In genomic region chr2:28539206-28539605, GRCm38 (mm10) we compare ENCODE assay signal across 8 mouse cellular contexts. TPM values are rescaled to one million over a fixed set of nuclear protein-coding genes. Genes with fewer than 3 reads are reported as not detected.
DNase-seq lines count a peak whose midpoint lies in the region; ATAC-seq and TF ChIP-seq lines count a peak whose summit lies in the region.

No protein-coding gene starts in this region.

- peaks cover 61% of the 10 kb centered on the region for H3K4me1 ChIP-seq in forebrain, embryonic 14.5 days (ENCODE audit: control insufficient read depth, insufficient read depth, low read length)
- H3K4me1 ChIP-seq in heart, postnatal 0 days (ENCODE audit: control insufficient read depth, insufficient read depth) = peaks cover 41% of the 10 kb centered on the region
- peaks cover 50% of the 10 kb centered on the region for H3K4me1 ChIP-seq in spleen, adult 2 months (ENCODE audit: control insufficient read depth, insufficient read depth, insufficient read length)

- no peak overlapping the region for H3K4me3 ChIP-seq in forebrain, embryonic 14.5 days (ENCODE audit: low read depth, low read length)
- H3K4me3 ChIP-seq in heart, postnatal 0 days (ENCODE audit: low read depth, low read length) = no peak overlapping the region
- H3K4me3 ChIP-seq in spleen, adult 2 months (ENCODE audit: extremely low read depth, insufficient read depth, insufficient read length) = no peak overlapping the region

- no peaks in the 10 kb centered on the region for H3K27me3 ChIP-seq in forebrain, embryonic 14.5 days (replicated peaks; ENCODE audit: control insufficient read depth, insufficient read depth, low read length)
- H3K27me3 ChIP-seq in heart, postnatal 0 days (ENCODE audit: control insufficient read depth, insufficient read depth, low read length) = no peaks in the 10 kb centered on the region
- no peaks in the 10 kb centered on the region for H3K27me3 ChIP-seq in spleen, adult 2 months (ENCODE audit: control insufficient read depth, insufficient read depth, low read length)

- H3K9me3 ChIP-seq in forebrain, embryonic 14.5 days (replicated peaks; ENCODE audit: control insufficient read depth, low read length) = no peaks in the 10 kb centered on the region
- no peaks in the 10 kb centered on the region for H3K9me3 ChIP-seq in heart, postnatal 0 days (replicated peaks; ENCODE audit: control insufficient read depth, low read length)

- no peak for TF ChIP-seq CTCF in heart, postnatal 0 days (IDR thresholded peaks at IDR 0.05; ENCODE audit: low read depth)
- TF ChIP-seq CTCF in spleen, adult 2 months (IDR thresholded peaks at IDR 0.05; ENCODE audit: extremely low read depth, insufficient read depth, insufficient read length, insufficient replicate concordance) = no peak

- DNase-seq in adrenal gland, adult 2 months = peak; percentile 57
- DNase-seq in adrenal gland, adult 18-20 months (ENCODE audit: low spot score in 2 of 2) = no peak
- peak; percentile 90 for DNase-seq in brain, adult 2 months (ENCODE audit: low read depth, low spot score)
- DNase-seq in forebrain, embryonic 14.5 days (ENCODE audit: low spot score) = peak; percentile 78
- DNase-seq in heart, postnatal 0 days (ENCODE audit: low spot score) = no peak
- DNase-seq in layer of hippocampus, adult 8-10 months (ENCODE audit: low spot score in 2 of 2) = peak; percentile 82 to 84
- DNase-seq in mesoderm, embryonic 11.5 days (ENCODE audit: low read depth, low spot score) = peak; percentile 68
- DNase-seq in spleen, adult 2 months (ENCODE audit: low read depth in 1 of 2, low spot score in 2 of 2) = peak in 1 of 2 experiments; percentile 69

- WGBS in forebrain, embryonic 14.5 days = 53% methylated on average over 7 of the region's 7 CpGs
- WGBS in heart, postnatal 0 days = 44% methylated on average over 7 of the region's 7 CpGs
- 39% methylated on average over 7 of the region's 7 CpGs for WGBS in spleen, adult 2 months

- H3K36me3 ChIP-seq in forebrain, embryonic 14.5 days (ENCODE audit: control insufficient read depth, insufficient read depth, low read length) = peaks cover 37% of the 10 kb centered on the region
- H3K36me3 ChIP-seq in heart, postnatal 0 days (replicated peaks; ENCODE audit: control insufficient read depth, insufficient read depth, low read length) = peaks cover 23% of the 10 kb centered on the region
- peaks cover 12% of the 10 kb centered on the region for H3K36me3 ChIP-seq in spleen, adult 2 months (ENCODE audit: control insufficient read depth, insufficient read depth, low read length)

- no peak for TF ChIP-seq EP300 in heart, postnatal 0 days (IDR thresholded peaks at IDR 0.05; ENCODE audit: low read depth)

- no peak for TF ChIP-seq POLR2A in spleen, adult 2 months (IDR thresholded peaks at IDR 0.05; ENCODE audit: low read depth, low read length)

- peak overlapping the region; percentile 63 for H3K27ac ChIP-seq in forebrain, embryonic 14.5 days (ENCODE audit: low read depth, low read length)
- H3K27ac ChIP-seq in heart, postnatal 0 days (ENCODE audit: low read depth) = peak overlapping the region; percentile 66
- H3K27ac ChIP-seq in spleen, adult 2 months (ENCODE audit: insufficient read depth, low read length) = peak overlapping the region; percentile 78

- no peak overlapping the region for H3K4me2 ChIP-seq in forebrain, embryonic 14.5 days (ENCODE audit: low read length)
- H3K4me2 ChIP-seq in heart, postnatal 0 days (ENCODE audit: low read depth, low read length) = no peak overlapping the region

- peak; percentile 56 for ATAC-seq in forebrain, embryonic 14.5 days
- ATAC-seq in heart, postnatal 0 days (ENCODE audit: insufficient read depth, low read depth) = peak; percentile 57

- H3K9ac ChIP-seq in forebrain, embryonic 14.5 days (ENCODE audit: low read length) = peak overlapping the region; percentile 18
- no peak overlapping the region for H3K9ac ChIP-seq in heart, postnatal 0 days (replicated peaks; ENCODE audit: low read depth, low read length)

RNA-seq across cellular contexts. Expression of gene Cel, which starts 24.0 kb away (rescaled TPM):
- total RNA-seq in adrenal gland, adult 2 months (2021) = under 1 TPM in 1 of 2 experiments, not detected in 1; 0.14 TPM
- polyA plus RNA-seq in adrenal gland, adult 2 months (2012; rRNA removed) = 0.06 TPM in 1 of 2 replicates, not detected in the other
- total RNA-seq in adrenal gland, adult 18-20 months (2021) = not detected
- not detected in 2 replicates for polyA plus RNA-seq in forebrain, embryonic 14.5 days (2014; fragmentation: Nextera tagmentation; extraction: Ambion mirVana)
- total RNA-seq in heart, postnatal 0 days (2014; rRNA removed; ENCODE audit: low replicate concordance) = not detected in 2 replicates
- not detected in 2 replicates for polyA plus RNA-seq in heart, postnatal 0 days (2015; fragmentation: Nextera tagmentation; extraction: Ambion mirVana)
- not detected for total RNA-seq in layer of hippocampus, adult 8-10 months (2022)
- polyA plus RNA-seq in spleen, adult 2 months (2012; rRNA removed) = 1,405 and 1,688 TPM in 2 replicates

RNA-seq across cellular contexts. Expression of gene Ralgds, which starts 26.3 kb away (rescaled TPM):
- 10 to 100 TPM; 23.3 to 45.5 TPM for total RNA-seq in adrenal gland, adult 2 months (2021)
- 56.8 and 73.5 TPM in 2 replicates for polyA plus RNA-seq in adrenal gland, adult 2 months (2012; rRNA removed)
- 10 to 100 TPM; 24.3 to 24.4 TPM for total RNA-seq in adrenal gland, adult 18-20 months (2021)
- 63.3 and 82.1 TPM in 2 replicates for polyA plus RNA-seq in forebrain, embryonic 14.5 days (2014; fragmentation: Nextera tagmentation; extraction: Ambion mirVana)
- total RNA-seq in heart, postnatal 0 days (2014; rRNA removed; ENCODE audit: low replicate concordance) = 34.9 and 35.7 TPM in 2 replicates
- polyA plus RNA-seq in heart, postnatal 0 days (2015; fragmentation: Nextera tagmentation; extraction: Ambion mirVana) = 12.2 and 13.1 TPM in 2 replicates
- 100 to 1,000 TPM; 105 to 142 (median 118) TPM for total RNA-seq in layer of hippocampus, adult 8-10 months (2022)
- polyA plus RNA-seq in spleen, adult 2 months (2012; rRNA removed) = 36.6 and 43.4 TPM in 2 replicates

RNA-seq across cellular contexts. Expression of gene Gm10134, which starts 33.3 kb away (rescaled TPM):
- 1 to 10 TPM in 1 of 2 experiments, not detected in 1; 2.2 TPM for total RNA-seq in adrenal gland, adult 2 months (2021)
- 0.42 TPM in 1 of 2 replicates, not detected in the other for polyA plus RNA-seq in adrenal gland, adult 2 months (2012; rRNA removed)
- 1 to 10 TPM; 2.0 TPM for total RNA-seq in adrenal gland, adult 18-20 months (2021)
- 0.94 TPM in 1 of 2 replicates, not detected in the other for polyA plus RNA-seq in forebrain, embryonic 14.5 days (2014; fragmentation: Nextera tagmentation; extraction: Ambion mirVana)
- not detected in 2 replicates for total RNA-seq in heart, postnatal 0 days (2014; rRNA removed; ENCODE audit: low replicate concordance)
- 0.49 TPM in 1 of 2 replicates, not detected in the other for polyA plus RNA-seq in heart, postnatal 0 days (2015; fragmentation: Nextera tagmentation; extraction: Ambion mirVana)
- total RNA-seq in layer of hippocampus, adult 8-10 months (2022) = 1 to 10 TPM in 3 of 4 experiments, not detected in 1; 1.5 to 4.1 (median 1.7) TPM
- polyA plus RNA-seq in spleen, adult 2 months (2012; rRNA removed) = 0.46 TPM in 1 of 2 replicates, not detected in the other

RNA-seq across cellular contexts. Expression of gene Gbgt1, which starts 42.5 kb away (rescaled TPM):
- total RNA-seq in adrenal gland, adult 2 months (2021) = 1 to 10 TPM; 3.7 to 4.6 TPM
- 1.6 and 3.6 TPM in 2 replicates for polyA plus RNA-seq in adrenal gland, adult 2 months (2012; rRNA removed)
- total RNA-seq in adrenal gland, adult 18-20 months (2021) = 1 to 10 TPM; 4.5 to 6.3 TPM
- polyA plus RNA-seq in forebrain, embryonic 14.5 days (2014; fragmentation: Nextera tagmentation; extraction: Ambion mirVana) = 0.22 and 0.33 TPM in 2 replicates
- 0.15 and 0.42 TPM in 2 replicates for total RNA-seq in heart, postnatal 0 days (2014; rRNA removed; ENCODE audit: low replicate concordance)
- polyA plus RNA-seq in heart, postnatal 0 days (2015; fragmentation: Nextera tagmentation; extraction: Ambion mirVana) = 0.11 TPM in 1 of 2 replicates, not detected in the other
- 1 to 10 TPM; 2.1 to 6.6 (median 3.4) TPM for total RNA-seq in layer of hippocampus, adult 8-10 months (2022)
- polyA plus RNA-seq in spleen, adult 2 months (2012; rRNA removed) = 2.9 and 3.7 TPM in 2 replicates

RNA-seq across cellular contexts. Expression of gene Gtf3c5, which starts 44.3 kb away (rescaled TPM):
- total RNA-seq in adrenal gland, adult 2 months (2021) = 10 to 100 TPM; 15.4 to 21.6 TPM
- polyA plus RNA-seq in adrenal gland, adult 2 months (2012; rRNA removed) = 14.8 and 16.0 TPM in 2 replicates
- total RNA-seq in adrenal gland, adult 18-20 months (2021) = 10 to 100 TPM; 15.2 to 17.2 TPM
- polyA plus RNA-seq in forebrain, embryonic 14.5 days (2014; fragmentation: Nextera tagmentation; extraction: Ambion mirVana) = 20.5 and 28.6 TPM in 2 replicates
- 14.0 and 14.3 TPM in 2 replicates for total RNA-seq in heart, postnatal 0 days (2014; rRNA removed; ENCODE audit: low replicate concordance)
- polyA plus RNA-seq in heart, postnatal 0 days (2015; fragmentation: Nextera tagmentation; extraction: Ambion mirVana) = 12.4 and 12.7 TPM in 2 replicates
- total RNA-seq in layer of hippocampus, adult 8-10 months (2022) = 10 to 100 TPM; 18.6 to 21.2 (median 19.5) TPM
- 13.3 and 15.4 TPM in 2 replicates for polyA plus RNA-seq in spleen, adult 2 months (2012; rRNA removed)

Comparison
In these comparisons a context has a peak if more than half of its experiments do, and no peak if none do; other contexts are left out.
1. DNase-seq: peak in adrenal gland, adult 2 months (single experiment), brain, adult 2 months (single experiment), forebrain, embryonic 14.5 days (single experiment), layer of hippocampus, adult 8-10 months (2 of 2) and mesoderm, embryonic 11.5 days (single experiment); none in adrenal gland, adult 18-20 months (0 of 2) and heart, postnatal 0 days (single experiment).
2. Peak in every context shown above with its lines, with median percentiles within 50 percentile points of each other: H3K27ac ChIP-seq.